Mouse (Mus musculus) ES-Bruce4 (cell line): Measurements from ENCODE around the gene Dmpk.

Source experiments
- CTCF ChIP-seq: IDR thresholded peaks from one replicate; pipeline ENCODE4 v1.8.1; 2011; ENCODE audit warnings: low read depth, low read length
- EP300 ChIP-seq: IDR thresholded peaks from 2 replicates; pipeline ENCODE4 v1.6.1; 2011; ENCODE audit warnings: low read depth, low read length; ENCODE audit not compliant: insufficient read depth
- POLR2A ChIP-seq: IDR thresholded peaks from one replicate; pipeline ENCODE4 v1.8.1; 2011; ENCODE audit warnings: low read length; ENCODE audit not compliant: insufficient read depth

DNA sequence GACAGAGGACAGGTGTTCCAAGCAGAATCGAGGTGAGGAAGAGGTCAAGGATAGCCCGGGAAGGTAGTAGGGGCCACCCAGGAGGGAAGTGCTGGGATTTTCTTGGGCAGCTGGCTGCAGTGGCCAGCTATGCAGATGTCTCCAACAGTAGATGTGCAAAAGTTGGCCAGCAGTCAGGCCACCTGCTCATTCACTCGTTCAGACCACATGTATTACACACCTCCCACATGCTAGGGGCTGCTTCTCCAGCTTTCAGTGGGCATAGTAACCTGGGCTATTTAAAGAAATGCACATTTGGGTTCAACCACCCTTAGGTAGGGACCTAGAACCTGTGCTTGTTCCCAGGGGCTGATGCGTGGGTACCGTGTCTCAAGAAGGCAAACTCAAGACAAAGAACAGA lies 44.1 kb downstream of the Dmpk start:
- no peak for TF ChIP-seq CTCF
- no peak for TF ChIP-seq POLR2A
- no peak for TF ChIP-seq EP300
